Mouse (Mus musculus): ENCODE data around the gene Als2.

Gene Als2

GRCm38 (mm10) chr1:59212076-59212779, 24.8 kb downstream of the Als2 start:
- no peak for DNase-seq (ENCODE audit: inconsistent age in 2 of 2, low spot score in 1 of 2)

DNA sequence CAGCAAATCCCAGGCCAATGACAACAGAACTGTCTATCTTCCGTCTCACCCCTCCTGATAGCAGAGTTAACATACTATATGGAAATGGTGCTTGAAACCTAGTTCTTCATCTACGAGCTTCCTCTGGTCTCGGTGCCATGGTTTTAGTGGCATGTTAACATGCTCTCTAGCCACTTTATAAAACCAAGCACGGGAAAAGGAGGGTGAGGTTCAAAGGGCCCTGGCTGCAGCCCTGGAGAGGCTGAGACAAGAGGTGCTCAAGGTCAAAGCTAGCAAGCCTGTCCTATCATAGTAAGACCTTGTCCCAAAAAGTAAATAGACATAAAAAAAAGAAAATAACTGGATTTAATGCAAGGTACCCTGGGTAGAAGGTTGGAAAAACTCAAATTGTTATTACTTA, 25.4 kb downstream of the Als2 start:
- DNase-seq (ENCODE audit: inconsistent age in 2 of 2, low spot score in 1 of 2): peak in 1 of 2 experiments; percentile 46

DNA sequence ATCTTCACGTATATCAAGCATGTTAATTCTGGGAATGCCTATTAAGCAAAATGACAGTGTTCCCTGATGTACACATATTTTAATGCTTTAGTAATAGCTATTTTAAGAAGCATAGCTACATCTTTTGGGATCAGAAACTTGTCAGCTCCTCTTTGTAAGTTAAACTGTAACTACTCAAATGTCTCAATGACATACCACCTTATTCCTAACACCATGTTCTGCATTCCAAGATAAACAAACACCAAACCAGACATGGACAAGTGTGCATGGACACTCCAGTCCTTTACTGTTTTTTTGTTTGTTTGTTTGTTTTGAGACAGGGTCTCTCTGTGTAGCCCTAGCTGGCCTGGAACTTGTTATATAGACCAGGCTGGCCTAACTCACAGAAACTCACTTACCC, 28.7 kb downstream of the Als2 start:
- no peak for DNase-seq (ENCODE audit: inconsistent age in 2 of 2, low spot score in 1 of 2)

DNA sequence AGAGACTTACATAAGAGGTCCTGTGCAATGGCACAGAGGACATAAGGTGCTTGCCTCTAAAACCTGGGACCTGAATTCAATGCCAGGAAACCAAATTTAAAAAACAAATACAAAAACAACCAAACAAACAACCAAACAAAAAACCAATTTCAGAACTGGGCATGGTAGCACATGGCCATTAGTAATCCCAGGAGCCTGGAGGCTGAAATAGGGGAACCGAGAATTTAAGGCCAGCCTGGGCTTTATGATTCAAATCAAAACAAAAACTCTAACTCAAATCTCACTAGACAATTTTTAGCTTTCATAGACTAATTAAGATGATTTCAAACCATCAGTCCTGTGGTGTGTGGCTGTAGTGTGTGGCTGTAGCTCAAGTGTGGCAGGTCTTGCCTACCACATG, 32.5 kb downstream of the Als2 start:
- no peak for DNase-seq (ENCODE audit: inconsistent age in 2 of 2, low spot score in 1 of 2)

GRCm38 (mm10) chr1:59202367-59202766, 34.7 kb downstream of the Als2 start:
- no peak for DNase-seq (ENCODE audit: inconsistent age in 2 of 2, low spot score in 1 of 2)

DNA sequence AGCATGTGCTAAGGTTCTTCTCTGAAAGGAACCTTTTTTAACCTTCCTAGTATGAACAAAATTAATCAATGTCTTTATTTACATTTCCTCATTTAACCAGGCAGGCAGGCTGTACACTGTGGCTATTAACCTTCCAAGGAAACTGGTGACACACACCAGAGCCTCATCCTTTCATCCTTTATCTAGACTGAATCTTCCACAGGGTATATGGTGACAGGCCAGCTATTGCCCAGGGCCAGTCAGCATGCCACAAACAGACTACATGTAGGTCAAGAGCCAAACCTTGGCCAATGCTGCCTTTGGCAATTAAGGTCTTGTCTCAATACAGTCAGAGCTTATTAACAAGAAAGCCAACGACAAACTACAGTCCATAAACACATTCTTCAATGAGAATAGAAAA, 35.5 kb downstream of the Als2 start:
- DNase-seq (ENCODE audit: inconsistent age in 2 of 2, low spot score in 1 of 2): peak in 1 of 2 experiments; percentile 71

GRCm38 (mm10) chr1:59200960-59201359, 36.1 kb downstream of the Als2 start:
- DNase-seq (ENCODE audit: inconsistent age in 2 of 2, low spot score in 1 of 2): no peak

DNA sequence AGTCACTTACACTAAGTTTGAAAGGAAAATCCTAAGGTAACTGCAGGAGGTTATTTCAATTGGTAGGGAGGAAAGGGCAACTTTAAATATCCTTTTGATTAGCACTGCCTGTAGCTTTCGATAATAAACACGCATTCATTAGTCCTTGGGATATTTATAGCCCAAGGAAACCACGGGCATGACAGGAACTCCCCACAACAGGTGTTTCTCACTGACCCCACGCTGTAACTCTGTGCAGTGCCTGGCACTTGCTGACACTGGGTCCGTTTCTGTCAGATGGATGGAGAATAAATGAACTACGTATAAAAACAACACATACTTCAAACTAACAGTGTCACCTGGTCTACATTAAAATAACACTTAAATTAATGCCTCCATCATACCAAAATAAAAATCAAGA, 42.1 kb downstream of the Als2 start:
- no peak for DNase-seq (ENCODE audit: inconsistent age in 2 of 2, low spot score in 1 of 2)

DNA sequence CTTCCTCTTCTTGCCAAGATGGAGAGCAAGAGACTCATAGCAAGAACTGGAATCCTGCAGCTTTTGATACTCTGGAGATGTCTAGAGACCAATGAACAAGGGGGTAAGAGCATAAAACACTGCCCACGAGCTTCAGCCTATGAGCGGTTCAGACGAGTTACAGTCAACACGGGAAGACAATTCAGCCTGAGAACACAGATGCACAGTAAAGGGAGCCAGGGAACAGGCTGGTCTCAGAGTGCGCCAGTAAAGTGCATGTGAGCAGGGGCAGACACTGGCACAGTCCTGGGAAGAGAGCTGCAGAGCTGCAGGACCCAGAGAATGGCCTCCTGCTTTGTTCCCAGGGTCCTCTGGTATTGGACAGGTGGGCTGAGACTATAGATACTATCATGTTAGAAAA, 49.2 kb downstream of the Als2 start:
- DNase-seq (ENCODE audit: inconsistent age in 2 of 2, low spot score in 1 of 2): no peak

- no peak for DNase-seq (ENCODE audit: inconsistent age in 2 of 2, low spot score in 1 of 2)
These were observed 50.7 kb downstream of the Als2 start for GRCm38 (mm10) chr1:59186317-59186716.

- DNase-seq (ENCODE audit: inconsistent age in 2 of 2, low spot score in 1 of 2): no peak
These were observed 51.6 kb downstream of the Als2 start for GRCm38 (mm10) chr1:59185410-59185809.

DNA sequence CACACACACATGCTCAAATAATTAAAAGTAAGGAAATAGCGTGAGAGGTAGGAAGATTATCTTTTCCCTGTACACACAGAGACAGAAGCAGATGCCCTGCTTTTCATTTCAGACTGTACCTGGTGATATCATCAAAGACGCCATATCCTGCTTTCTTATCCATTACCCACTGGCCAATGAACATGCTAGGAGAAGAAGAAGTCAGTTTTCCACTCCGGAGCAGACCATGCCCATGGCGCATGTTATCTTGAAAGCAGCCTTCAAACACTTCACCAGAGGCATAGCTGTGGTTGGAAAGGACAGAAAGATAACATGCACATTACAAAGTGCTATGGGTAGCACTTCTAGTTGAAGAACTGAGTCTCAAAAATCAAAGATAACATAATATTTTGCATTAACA, 54.0 kb downstream of the Als2 start:
- DNase-seq (ENCODE audit: inconsistent age in 2 of 2, low spot score in 1 of 2): no peak

DNA sequence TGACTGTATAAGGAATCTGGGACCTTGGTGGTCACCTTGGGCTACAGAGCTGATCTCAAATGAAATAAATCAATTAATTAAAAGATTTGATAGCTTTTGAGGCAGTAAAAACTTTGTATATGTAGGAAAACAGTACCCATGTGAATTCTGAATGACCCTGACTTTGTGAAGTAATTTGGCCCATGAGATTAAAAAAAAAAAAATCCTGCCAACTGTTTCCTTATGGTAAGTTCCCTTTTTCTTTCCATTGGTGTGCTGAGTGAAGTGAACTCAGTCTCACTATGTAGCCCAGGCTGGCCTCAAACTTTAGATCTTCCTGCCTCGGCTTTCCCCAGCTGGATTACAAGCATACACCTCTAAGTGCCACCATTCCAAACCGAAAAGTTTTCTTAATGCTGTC, 54.7 kb downstream of the Als2 start:
- no peak for DNase-seq (ENCODE audit: inconsistent age in 2 of 2, low spot score in 1 of 2)

- DNase-seq (ENCODE audit: inconsistent age in 2 of 2, low spot score in 1 of 2): no peak
These were observed 57.0 kb downstream of the Als2 start for GRCm38 (mm10) chr1:59180003-59180402.

GRCm38 (mm10) chr1:59178401-59178800, 58.6 kb downstream of the Als2 start:
- DNase-seq (ENCODE audit: inconsistent age in 2 of 2, low spot score in 1 of 2): no peak

DNA sequence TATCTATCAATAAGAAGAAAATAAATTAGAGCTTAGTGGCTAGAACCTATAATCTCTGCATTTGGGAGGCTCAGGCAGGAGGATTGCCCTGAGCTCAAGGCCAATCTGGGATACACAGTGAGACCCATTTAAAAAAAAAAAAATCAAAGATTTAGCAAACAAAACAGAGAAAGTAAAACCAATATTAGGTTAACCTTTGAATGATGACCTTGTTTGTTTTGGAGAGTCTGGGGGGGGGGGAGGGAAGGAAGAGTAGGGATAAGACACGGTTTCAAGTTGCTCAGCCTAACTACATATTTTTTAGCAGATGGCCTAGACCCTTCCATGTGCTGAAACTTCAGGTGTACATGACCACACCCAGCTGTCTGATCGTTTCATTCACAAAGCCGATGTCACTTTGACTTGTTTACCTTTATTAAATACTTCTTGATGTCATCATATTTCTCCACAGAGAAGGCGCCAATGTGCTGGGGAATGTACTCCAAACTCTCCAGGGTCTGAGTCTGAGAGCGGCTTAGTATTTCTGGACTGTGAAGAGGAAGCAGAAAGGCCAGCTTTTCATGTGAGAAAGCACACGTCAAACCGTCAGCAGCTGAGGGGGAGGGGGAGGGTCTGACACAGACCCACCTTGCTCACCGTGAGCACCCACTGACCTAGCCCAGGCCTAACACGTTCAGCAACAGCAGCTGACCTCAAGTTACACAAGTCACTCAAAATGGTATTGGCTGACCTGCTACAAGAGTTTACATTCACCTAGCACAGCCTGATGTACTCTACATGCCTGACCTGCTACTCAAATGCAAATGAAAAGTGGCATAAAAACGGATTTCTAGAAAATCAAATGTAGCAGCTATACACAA, 62.3 kb downstream of the Als2 start:
- no peak for DNase-seq (ENCODE audit: inconsistent age in 2 of 2, low spot score in 1 of 2)

GRCm38 (mm10) chr1:59173023-59173422, 64.0 kb downstream of the Als2 start:
- DNase-seq (ENCODE audit: inconsistent age in 2 of 2, low spot score in 1 of 2): no peak

- no peak for DNase-seq (ENCODE audit: inconsistent age in 2 of 2, low spot score in 1 of 2)
These were observed 65.2 kb downstream of the Als2 start for GRCm38 (mm10) chr1:59171875-59172274.

DNA sequence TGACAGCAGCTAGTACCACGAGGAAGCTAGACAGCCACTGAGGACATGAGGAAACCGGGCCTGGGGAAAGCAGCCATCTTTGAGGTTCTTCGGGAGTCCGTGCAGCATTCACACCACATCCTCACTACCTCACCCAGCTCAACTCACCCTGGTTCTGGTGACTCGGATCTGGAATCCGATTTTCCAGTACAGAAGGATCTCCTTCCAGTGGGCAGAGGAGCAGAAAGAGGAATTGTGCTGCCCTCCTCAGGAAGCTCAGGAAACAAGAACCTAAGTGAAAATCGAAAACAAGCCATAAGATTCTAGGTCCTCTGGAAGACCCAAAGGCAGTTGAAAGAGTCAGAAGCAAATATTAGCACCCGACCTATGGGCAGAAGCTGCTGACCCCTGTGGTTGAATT, 66.7 kb downstream of the Als2 start:
- DNase-seq (ENCODE audit: inconsistent age in 2 of 2, low spot score in 1 of 2): no peak

GRCm38 (mm10) chr1:59169586-59169985, 67.4 kb downstream of the Als2 start:
- DNase-seq (ENCODE audit: inconsistent age in 2 of 2, low spot score in 1 of 2): no peak

DNA sequence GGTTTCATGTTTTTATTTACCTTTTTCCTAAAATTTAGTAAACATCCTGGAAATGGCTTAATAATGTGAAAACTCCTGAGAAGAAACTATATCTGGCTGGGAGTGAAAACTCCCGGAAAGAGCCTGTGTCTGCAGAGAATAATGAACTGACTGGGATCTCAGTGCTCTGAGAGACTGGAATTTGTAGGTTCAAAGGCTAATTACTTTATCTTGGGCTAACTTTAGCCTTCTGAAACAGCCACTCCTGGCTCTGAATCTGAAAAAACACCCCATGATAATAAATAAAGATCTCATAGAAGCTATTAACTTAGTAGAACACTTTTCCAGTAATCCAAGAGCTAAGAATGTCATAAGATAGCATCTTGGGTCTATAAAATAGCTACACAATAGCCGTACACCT, 68.5 kb downstream of the Als2 start:
- no peak for DNase-seq (ENCODE audit: inconsistent age in 2 of 2, low spot score in 1 of 2)

GRCm38 (mm10) chr1:59167654-59168425, 69.2 kb downstream of the Als2 start:
- no peak for DNase-seq (ENCODE audit: inconsistent age in 2 of 2, low spot score in 1 of 2)
